Mouse (Mus musculus) forebrain, embryonic 14.5 days (tissue): ENCODE measurements around the gene Pradc1. TPM values are rescaled to one million over a fixed set of nuclear protein-coding genes. Genes with fewer than 3 reads are reported as not detected.

ENCODE experiments used
- ATAC-seq: fragments of 200-750 bp; cut with Nextera tagmentation; 2 replicates; pipeline ENCODE4 v1.8.0; 2017; ENCODE audit warnings: mild to moderate bottlenecking, moderate library complexity
- DNase-seq: peaks from one replicate; pipeline ENCODE4 v3.0.0-alpha.2; 2015; ENCODE audit warnings: low spot score
- H3K27ac ChIP-seq: fragments of 300-500 bp; sonication (generic); 2 replicates; pipeline ENCODE4 v1.5.1; 2014; ENCODE audit warnings: low read depth, mild to moderate bottlenecking, control low read depth, low read length, moderate library complexity
- H3K27me3 ChIP-seq: fragments of 300-500 bp; sonication (generic); replicated peaks from 2 replicates; pipeline ENCODE4 v1.6.1; 2014; ENCODE audit warnings: low read length, control low read depth, mixed read lengths; ENCODE audit not compliant: control insufficient read depth, insufficient read depth
- H3K36me3 ChIP-seq: fragments of 300-500 bp; sonication (generic); 2 replicates; pipeline ENCODE4 v1.6.1; 2014; ENCODE audit warnings: low read length, control low read depth; ENCODE audit not compliant: control insufficient read depth, insufficient read depth
- H3K4me1 ChIP-seq: fragments of 300-500 bp; sonication (generic); 2 replicates; pipeline ENCODE4 v1.6.1; 2014; ENCODE audit warnings: antibody characterized with exemption, low read length, control low read depth; ENCODE audit not compliant: control insufficient read depth, insufficient read depth
- H3K4me2 ChIP-seq: fragments of 300-500 bp; sonication (generic); 2 replicates; pipeline ENCODE4 v1.6.1; 2014; ENCODE audit warnings: mild to moderate bottlenecking, control low read depth, low read length
- H3K4me3 ChIP-seq: fragments of 300-500 bp; sonication (generic); 2 replicates; pipeline ENCODE4 v1.5.1; 2014; ENCODE audit warnings: low read depth, low read length, control low read depth
- H3K9ac ChIP-seq: fragments of 300-500 bp; sonication (generic); 2 replicates; pipeline ENCODE4 v1.6.1; 2014; ENCODE audit warnings: mild to moderate bottlenecking, low read length, control low read depth, moderate library complexity
- H3K9me3 ChIP-seq: fragments of 300-500 bp; sonication (generic); replicated peaks from 2 replicates; pipeline ENCODE4 v1.6.1; 2016; ENCODE audit warnings: low read length, control low read depth, mixed read lengths; ENCODE audit not compliant: control insufficient read depth
- WGBS: fragments of 180-500 bp; shearing (Covaris S2); extraction: QIAGEN DNeasy Blood & Tissue Kit; methylation state at CpG from one replicate; pipeline ENCODE4 v1.1.7; 2014; 5-methylcytosine and 5-hydroxymethylcytosine counted together
- polyA plus RNA-seq: library from polyadenylated mRNA; unstranded; fragments of >200 nt; fragmentation: Nextera tagmentation; extraction: Ambion mirVana; gene quantifications from 2 replicates; pipeline ENCODE4 v1.2.1, GENCODE M21; 2014

Pradc1 gene
- polyA plus RNA-seq, 1 experiment from 2014 or later = 25.2 TPM

GRCm38 (mm10) chr6:85397165-85397564 is 54.6 kb downstream of the Pradc1 start:
- 10% methylated on average over 1 of the region's 1 CpGs for WGBS

More at GRCm38 (mm10) chr6:85397165-85397564, 54.6 kb downstream of the Pradc1 start:
- Histone ChIP-seq H3K9ac (no peak overlapping the region), H3K4me3 (no peak overlapping the region), H3K9me3 (no peaks in the 10 kb centered on the region), H3K27me3 (no peaks in the 10 kb centered on the region), H3K27ac (no peak overlapping the region), H3K36me3 (no peaks in the 10 kb centered on the region), H3K4me1 (no peaks in the 10 kb centered on the region), H3K4me2 (no peak overlapping the region)
- ATAC-seq (no peak), DNase-seq (peak; percentile 21)

Other genes starting within 250 kb of the Pradc1 start
- 15.2 and 15.7 TPM in 2 replicates for gene Sfxn5, start 118.5 kb downstream of the Pradc1 start, polyA plus RNA-seq
- 9.2 and 12.7 TPM in 2 replicates for gene Rab11fip5, start 77.3 kb downstream of the Pradc1 start, polyA plus RNA-seq
- not detected in 2 replicates for gene Noto, start 28.1 kb downstream of the Pradc1 start, polyA plus RNA-seq
- 37.2 and 41.3 TPM in 2 replicates for gene Smyd5, start 20.0 kb downstream of the Pradc1 start, polyA plus RNA-seq
- gene Cct7, start 456 bp downstream of the Pradc1 start, polyA plus RNA-seq = 727 and 759 TPM in 2 replicates
- gene Fbxo41, start 51.0 kb upstream of the Pradc1 start, polyA plus RNA-seq = 4.7 and 5.4 TPM in 2 replicates
- gene Egr4, start 61.6 kb upstream of the Pradc1 start, polyA plus RNA-seq = not detected in 2 replicates
- gene Alms1, start 135.6 kb upstream of the Pradc1 start, polyA plus RNA-seq = 3.8 and 4.3 TPM in 2 replicates